Mouse (Mus musculus): ENCODE measurements around the gene Uimc1.

Gene Uimc1

DNA sequence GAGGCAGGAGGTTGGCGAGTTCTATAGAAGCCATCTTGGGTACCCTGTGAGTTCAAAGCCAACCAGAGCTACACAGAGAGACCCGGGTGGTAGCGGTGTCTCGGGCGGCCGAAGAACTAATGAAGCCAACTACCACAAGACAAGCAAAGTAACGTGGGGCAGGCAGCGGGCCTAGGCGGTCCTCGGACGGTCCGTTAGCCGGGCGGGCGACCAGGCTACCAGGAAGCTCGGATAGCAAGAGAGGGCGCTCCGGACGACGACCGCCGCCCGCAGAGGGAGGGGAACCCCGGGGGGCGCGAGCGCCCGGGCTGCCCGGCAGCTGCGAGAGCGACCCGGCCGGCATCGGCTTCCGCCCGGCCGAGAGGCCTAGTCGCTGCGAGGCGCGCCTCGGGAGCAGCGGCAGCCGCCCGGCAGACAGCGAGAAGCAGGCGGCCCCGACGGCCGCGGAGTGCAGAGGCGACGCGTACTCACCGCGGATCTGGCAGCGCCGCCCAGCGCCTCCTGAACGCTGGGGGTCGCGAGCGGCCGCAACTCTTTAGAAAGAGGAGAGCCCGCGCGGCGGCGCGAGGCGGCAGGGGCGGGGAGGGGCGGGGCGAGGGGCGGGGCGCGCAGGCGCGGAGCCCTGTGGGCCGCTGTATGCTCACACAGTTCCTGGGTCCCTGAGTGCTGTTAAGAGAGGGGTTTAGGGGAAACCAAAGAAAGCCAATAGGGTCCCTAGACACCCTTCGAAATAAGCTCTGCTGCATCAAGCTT, at the start of gene Uimc1:
Gene Uimc1, minus strand, starts transcription at position 575 of the 753 bp plus-strand sequence.
- DNase-seq = peak; percentile 87 to 88

GRCm38 (mm10) chr13:55140271-55140670, 40.2 kb upstream of the Uimc1 start:
- DNase-seq = no peak

GRCm38 (mm10) chr13:55135382-55135781, 35.3 kb upstream of the Uimc1 start:
- DNase-seq = peak; percentile 35 to 48

- DNase-seq = no peak
These were observed 33.3 kb upstream of the Uimc1 start, which contains the start of gene Gm17617 for GRCm38 (mm10) chr13:55133448-55133847. Gm17617 (minus strand) TSS chr13:55133548.

GRCm38 (mm10) chr13:55124903-55125302, 24.8 kb upstream of the Uimc1 start:
- no peak for DNase-seq

- no peak for DNase-seq
These were observed 14.3 kb upstream of the Uimc1 start for GRCm38 (mm10) chr13:55114375-55114774.

DNA sequence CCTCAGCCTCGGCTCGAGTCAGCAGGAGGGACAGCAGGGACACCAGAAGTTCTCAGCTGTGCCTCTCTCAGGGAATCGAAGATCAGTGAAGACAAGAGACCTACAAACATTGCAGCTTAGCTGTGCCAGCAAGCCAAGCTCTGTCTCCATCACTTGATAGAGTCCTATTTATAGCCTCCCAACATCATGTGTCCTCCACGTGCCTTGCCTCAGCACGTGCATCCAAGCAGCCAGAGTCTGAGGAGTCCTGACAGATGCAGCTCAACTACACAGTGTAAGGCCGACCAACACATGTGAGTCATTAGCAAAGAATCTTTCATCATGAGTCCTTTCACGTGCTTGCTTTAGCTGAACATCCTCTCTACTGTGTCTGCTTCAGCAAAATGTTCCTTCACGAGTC, 7.6 kb upstream of the Uimc1 start:
- DNase-seq = no peak

DNA sequence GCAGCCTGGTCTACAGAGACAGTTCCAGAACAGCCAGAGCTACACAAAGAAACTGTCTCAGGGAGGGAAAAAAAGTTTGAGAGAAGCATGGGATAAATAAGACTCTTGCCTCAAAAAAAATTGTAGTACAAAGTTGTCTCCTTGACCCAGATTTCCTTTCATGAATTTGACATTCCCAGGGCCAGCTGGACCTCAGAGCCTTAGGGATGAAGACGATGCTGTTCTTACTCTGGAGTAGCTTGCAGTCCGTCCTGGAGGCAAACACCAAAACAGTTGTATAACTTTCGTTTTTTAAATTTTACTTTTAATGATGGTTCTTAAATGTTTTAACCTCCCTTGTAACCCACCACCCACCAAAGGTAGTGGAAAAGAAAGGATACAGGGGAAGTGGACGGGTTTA, 7.0 kb upstream of the Uimc1 start:
- DNase-seq = no peak

- DNase-seq = peak; percentile 22 to 31
These were observed 6.0 kb upstream of the Uimc1 start for GRCm38 (mm10) chr13:55105953-55106691.

DNA sequence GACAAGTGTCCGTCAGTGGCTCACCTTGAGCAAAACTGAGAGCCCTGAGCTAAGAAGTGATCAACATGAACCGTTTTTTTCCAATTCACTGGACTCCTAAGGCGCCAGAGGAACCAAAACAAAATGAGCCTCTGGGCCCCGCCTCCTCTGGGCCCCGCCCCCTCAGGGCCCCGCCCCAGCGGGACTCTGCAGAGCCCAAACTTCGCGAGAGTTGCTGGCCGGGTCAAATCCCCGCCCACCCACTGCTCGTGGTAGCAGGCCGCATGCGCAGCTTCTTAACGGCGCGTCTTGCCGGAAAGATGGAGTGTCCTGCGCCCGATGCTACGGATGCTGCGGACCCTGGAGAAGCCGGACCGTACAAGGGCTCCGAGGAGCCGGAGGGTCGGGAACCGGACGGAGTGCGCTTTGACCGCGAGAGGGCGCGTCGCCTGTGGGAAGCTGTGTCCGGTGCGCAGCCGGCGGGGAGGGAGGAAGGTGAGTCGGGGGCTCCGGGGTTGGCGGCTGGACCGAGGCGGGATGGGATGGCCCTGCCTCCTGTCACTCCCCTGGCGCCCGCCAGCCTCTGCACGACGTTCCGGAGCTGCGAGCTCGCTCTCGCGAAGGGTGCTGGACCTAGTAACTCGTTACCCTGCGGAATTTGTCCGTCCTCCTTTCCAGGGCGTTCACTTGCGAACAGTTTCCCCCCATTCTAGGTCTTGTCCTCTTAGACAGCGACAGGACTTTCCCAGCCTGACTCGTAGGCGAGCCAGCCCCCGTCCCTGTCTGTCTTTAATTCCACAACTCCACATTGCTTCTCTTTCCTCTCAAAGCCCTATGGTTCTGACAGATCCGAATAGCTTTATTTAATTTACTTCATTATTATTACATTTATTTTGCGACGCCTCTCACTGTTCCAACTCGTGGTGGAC, 5.2 kb upstream of the Uimc1 start, which contains the start of gene Zfp346:
Gene Zfp346, plus strand, starts transcription at position 267 of the 908 bp plus-strand sequence.
- DNase-seq = peak; percentile 98

DNA sequence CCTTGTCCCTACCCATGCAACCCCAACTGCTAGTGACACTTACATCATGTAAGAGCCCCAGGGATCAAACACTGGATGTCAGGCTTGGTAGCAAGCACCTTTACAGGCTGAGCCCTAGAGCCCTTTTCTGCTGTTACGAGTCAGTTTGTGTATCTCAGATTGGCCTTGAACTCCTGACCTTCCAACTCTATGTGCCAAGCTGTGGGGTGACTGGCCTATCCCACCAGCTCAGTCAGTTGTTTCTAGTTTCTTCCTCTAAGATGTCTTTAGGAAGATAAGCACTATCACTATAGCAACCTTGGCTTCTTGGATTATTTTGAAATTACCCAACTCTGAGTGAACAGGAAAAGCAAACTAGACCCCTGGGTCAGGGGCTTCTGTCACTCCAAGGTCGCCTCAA, 3.3 kb upstream of the Uimc1 start:
- no peak for DNase-seq

DNA sequence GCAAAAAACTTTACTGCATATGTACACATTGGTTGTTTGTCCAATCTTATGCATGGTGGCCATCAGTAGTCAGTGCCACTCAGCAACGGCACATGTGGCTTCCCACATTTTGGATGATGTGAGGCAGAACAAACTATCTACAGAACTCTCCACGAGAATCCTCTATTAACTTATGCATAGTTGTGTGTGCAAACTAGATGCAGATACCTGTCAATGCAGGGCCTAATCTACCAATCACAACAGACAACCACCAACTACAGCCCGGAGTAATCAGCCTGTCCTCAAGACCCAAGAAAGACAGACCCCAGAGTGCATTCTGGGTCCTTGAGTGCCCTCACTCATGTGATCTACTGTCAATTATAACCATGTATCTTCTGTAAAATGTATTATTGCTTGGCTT, 2.3 kb upstream of the Uimc1 start:
- no peak for DNase-seq

GRCm38 (mm10) chr13:55101627-55102026, 1.5 kb upstream of the Uimc1 start:
- no peak for DNase-seq

DNA sequence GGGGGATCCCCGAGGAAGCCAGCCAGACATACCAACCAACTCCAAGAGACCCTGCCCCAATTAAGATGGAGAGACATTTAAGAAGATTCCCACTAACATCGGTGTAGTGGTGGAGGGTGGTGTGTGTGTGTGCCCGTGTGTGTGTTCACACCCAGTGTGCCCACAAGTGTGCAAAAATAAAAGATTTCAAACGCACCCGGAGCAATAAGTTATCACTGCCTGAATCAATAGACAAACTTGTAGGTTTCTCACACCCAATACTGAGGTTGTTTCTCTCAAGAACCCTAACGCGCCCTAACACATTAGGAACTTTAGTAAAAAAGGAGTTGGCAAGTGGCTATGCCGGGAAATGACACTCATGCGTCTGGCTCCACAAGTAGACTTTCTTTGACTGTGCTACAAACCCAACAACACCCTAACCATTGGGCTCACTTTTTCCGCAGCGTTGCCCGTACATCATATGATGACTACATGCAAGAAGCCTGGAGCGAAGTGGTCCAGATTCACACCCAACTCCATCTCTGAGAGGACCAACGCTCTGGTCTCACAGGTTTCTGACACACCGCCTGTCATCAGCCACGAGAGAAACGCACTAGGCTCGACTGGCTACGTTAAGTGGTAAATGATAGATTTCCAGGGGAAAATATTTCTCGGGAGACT, 904 bp downstream of the Uimc1 start:
- peak in 1 of 2 experiments; percentile 37 for DNase-seq

DNA sequence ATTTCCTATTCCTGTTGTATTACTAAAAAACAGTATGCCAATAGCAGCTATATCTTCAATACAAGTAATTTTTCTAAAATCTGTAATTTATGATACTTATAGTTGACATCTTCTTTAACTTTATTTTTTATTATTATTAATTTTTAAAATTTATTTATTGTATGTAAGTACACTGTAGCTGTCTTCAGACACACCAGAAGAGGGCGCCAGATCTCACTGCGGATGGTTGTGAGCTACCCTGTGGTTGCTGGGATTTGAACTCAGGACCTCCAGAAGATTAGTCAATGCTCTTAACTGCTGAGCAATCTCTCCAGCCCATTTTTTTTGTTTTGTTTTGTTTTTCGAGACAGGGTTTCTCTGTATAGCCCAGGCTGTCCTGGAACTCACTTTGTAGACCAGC, 2.3 kb downstream of the Uimc1 start:
- peak; percentile 26 to 42 for DNase-seq

GRCm38 (mm10) chr13:55092588-55092987, 7.5 kb downstream of the Uimc1 start:
- no peak for DNase-seq

GRCm38 (mm10) chr13:55075597-55075996, 24.5 kb downstream of the Uimc1 start:
- DNase-seq = no peak

- peak; percentile 28 to 57 for DNase-seq
These were observed 28.8 kb downstream of the Uimc1 start for GRCm38 (mm10) chr13:55071322-55071721.

DNA sequence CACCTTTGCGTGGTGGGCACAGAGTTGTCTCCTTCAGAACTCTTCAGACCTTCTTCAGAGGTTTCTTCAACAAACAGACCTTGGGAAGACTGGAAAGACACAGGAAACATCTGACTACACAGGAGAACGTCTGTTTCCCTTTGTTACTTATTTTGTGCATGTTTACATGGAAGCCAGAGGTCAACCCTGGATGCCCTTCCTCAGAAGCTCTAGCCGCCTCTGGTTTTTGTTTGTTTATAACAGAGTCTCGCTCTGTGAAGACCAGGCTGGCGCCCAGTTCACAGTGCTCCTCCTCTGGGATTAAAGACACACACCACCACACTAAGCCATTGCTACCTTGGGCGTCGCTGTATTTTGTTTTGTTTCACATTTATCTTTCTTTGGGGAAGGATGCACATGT, 30.4 kb downstream of the Uimc1 start:
- DNase-seq = no peak

GRCm38 (mm10) chr13:55063276-55063675, 36.8 kb downstream of the Uimc1 start:
- DNase-seq = no peak

- DNase-seq = peak; percentile 23 to 64
These were observed 42.1 kb downstream of the Uimc1 start for GRCm38 (mm10) chr13:55058042-55058441.

DNA sequence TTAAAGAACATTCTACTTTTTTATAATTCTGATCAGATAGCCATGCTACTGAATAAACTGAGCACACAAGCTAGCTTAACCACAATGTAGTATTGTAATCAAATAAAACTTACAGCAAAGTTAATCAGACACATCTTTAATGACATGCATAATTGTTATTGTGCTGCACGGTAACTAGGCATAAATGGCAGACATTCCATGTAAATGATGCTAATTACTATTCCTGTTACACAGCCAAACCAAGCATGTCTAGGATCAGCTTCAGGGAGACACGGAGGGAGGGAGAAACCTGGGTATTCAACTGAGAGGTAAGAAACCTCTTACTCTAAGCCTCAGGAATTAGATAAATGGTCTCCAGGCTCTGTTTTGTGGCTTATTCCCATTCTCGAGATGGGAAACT, 52.4 kb downstream of the Uimc1 start:
- DNase-seq = no peak
